Mouse (Mus musculus) large intestine, adult 2 months (tissue): ENCODE measurements at regions not wholly inside any gene's neighbourhood (a gene's known extent, or its start where the extent isn't known, plus 50 kb on each side); places are given as distances from the start of the nearest gene placed in this dataset.
A peak's percentile ranks its signal among the peaks of the same experiment; 100 is the strongest.

Experiments
- DNase-seq: peaks from one replicate; pipeline ENCODE4 v3.0.0-alpha.2; 2012; ENCODE audit warnings: low read depth, low spot score
- WGBS: fragments of 180-500 bp; shearing (Covaris S2); methylation state at CpG from one replicate; pipeline ENCODE4 v1.1.7; 2018; 5-methylcytosine and 5-hydroxymethylcytosine counted together

DNA sequence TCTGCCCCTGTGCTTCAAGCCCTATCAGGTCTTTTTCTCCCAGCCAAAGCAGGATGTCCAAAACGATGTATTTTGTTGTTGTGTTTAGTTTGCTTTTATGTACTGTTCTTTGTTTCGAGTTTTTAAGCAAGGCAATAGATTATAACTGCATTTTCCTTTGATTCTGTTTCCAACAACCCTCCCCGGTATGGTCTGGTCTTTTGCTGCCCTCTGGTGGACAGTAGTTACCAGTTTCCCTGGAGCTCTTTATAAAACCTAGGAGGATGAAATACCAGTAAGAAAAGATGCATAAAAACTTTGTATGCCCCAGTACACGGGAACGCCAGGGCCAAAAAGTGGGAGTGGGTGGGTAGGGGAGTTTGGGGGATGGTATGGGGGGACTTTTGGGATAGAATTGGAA lies 73.9 kb upstream of the Itm2a start:
- DNase-seq, result peak; percentile 0
- WGBS, result 7% methylated on average over 5 of the region's 5 CpGs

DNA sequence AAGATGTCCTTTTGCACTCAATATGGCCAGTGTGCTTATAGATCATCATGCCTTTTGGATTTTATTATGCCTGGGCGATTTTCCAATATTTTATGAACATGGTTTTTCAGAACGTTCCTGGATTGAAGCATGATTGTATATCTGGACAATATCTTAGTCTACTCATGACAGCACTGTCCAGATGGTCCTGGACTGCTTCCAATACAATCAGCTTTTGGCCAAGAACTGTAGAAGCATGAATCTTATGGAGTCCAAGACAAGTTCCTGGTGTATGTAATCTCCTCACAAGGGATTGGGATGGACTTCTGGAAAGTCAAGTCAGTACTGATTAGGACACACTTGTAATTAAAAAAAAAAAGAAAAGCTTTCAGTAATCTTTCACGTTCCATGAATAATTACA lies 66.1 kb upstream of the Itm2a start:
- WGBS, result 27% methylated on average over 3 of the region's 3 CpGs
- DNase-seq, result no peak
